Mouse (Mus musculus) right cerebral cortex, adult 18-20 months (tissue): ENCODE measurements around the gene Nrxn2.

Experiments used
- DNase-seq: peaks from one replicate; pipeline ENCODE4 v3.0.0; 2022; ENCODE audit warnings: mixed read lengths

Nrxn2 gene

DNA sequence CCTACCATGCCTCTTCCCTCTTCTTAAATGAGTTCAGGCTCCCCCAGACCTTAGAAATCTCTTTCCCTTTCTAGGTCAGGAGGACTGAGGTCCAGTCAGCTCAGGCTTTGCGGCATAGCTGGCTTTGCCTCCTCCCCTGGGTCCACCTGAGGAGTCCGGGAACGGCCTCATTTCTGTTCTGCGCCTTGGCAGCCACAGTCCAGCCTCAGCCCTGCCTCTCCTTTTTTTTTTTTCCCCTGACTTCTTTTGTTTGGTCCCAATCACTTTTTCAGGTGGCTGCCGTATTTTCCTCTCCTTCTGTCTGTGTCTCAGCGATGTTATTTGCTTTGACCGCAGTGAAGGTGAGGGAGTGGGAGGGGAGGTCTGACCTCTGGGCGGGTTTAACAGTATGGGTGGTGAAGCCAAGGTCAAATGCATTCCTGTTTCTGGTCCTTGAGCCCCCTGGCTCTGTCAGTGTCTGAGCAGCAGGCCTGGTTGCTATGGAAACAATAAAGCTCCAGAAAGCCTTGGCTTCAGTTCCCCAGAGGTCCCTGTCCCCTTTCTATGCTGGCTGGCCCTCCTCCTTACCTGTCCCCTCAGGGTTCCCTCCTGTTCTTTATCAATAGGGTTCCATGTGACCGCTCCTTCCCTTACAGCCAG lies 34.3 kb downstream of the Nrxn2 start:
- no peak for DNase-seq

DNA sequence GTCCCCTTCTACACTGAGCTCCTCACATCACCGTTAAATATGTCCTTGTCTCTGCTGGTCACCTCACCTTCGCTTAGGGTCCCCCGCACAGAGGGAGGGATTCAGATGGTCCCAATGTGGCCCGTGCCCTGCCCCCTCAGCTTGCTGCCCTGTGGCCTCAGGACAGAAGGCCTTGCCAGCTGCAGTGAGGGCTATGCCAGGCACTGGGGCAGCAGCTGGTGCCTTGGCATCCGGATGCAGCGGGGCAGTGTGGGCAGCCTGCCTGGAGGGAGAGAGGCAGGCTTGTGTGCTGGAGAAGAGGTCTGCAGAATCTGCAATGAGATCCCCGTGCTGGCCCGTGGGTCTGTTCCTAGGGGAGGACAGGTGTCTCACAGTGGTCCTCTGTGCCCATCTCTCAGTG lies 34.8 kb downstream of the Nrxn2 start:
- peak; percentile 84 for DNase-seq

DNA sequence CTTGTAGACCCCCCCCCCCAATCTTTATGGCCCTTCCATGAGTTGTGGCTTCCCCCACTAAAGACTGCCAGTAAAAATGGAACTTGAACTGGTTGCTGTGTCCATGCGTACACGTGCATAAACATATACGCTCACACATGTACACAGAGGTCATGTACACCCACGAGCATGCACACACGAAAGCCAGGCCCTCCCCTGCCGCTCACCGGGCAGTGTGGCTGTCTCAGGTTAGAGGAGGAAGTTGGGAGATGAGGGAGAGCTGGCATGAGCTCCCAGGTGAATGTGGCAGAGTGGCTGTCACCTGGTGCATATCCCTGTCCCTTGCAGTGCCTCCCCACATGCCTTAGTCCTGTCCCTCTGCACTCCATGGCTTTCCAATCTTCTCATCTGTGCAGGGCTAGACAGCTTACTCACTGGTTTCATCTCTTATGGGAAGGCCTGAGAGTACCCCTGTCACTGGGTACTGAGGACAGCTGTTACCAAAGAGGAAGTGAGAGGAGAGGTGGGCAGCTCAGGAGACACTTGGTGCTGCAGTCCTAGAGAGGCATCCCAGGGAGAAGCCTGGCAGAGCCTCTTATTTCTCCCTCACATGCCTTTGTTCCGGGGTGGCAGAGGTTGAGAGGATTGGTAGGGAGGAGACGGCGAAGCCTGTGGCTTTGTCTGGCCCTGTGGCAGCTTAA lies 35.6 kb downstream of the Nrxn2 start:
- DNase-seq, result no peak

DNA sequence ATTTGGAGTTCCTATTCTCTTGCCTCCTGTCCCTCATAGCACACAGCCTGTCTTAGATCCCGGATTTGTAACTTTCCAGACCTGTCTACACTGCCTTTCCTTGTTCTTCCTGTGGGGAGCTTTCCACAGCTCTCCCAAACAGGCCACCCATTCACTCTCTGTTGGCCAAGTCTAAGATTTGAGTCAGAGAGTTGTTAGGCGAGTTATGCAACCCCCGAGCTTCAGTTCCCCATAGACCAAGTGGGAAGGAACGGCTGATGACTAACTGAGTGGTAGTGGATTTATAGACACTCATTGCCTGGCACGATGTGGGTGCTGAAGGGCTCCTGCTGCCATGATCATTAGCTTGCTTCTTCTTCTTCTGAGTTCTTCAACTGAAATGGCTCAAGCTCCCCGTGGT lies 41.0 kb downstream of the Nrxn2 start:
- peak; percentile 82 for DNase-seq

DNA sequence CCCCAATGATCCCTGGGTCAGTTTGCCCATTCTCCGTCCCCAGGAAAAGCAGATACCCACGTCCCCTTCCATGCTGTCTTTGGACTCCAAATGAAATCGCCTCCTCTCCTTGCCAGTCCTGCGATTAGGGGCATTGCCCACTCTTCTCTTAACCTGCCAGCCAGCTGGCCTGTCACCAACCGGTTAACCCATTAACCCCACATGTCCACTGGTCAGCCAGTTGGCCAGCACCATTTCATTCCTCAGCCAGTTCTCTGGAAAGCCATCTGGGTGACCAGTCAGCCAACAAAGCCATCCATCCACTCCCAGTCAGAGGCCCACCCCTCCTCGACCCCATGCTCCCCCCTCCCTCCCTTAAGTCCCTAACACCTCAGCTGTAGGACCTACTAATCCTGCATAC lies 44.3 kb downstream of the Nrxn2 start:
- no peak for DNase-seq

DNA sequence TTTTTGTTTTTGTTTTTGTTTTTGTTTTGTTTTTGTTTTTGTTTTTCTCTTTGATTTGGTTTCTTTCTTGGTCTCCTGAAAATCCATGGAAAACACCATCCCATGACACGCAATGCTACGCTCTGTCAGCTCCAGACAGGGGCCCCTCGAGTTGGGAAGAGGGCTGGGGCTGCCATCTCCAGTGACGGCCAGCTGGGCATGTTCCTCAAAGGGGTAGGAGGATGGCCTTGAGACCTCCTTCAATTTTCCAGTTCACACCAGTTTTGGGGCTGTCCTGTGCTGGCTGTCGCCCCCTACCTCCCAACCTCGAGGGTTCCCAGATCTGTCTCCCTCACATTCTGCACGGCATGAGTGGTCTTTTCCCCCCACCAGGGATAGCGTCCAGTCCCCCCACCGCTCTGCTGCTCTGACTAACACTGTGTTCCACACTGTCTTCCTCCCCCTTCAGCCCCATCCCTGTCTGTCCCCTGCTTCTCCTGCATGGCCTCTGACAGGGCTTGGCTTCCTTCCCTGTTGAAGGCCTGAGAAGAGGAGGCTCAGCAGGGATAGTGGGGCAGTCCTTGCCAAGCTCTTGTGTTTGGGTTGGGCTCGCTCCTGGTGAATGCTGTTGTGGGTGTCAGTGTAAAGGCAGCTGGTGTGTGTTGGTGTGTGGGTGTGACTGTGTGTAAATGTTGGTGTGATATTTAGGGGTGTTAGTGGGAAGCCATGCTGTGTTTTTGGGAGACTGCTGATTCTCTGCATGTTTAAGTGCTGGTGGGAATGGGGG lies 46.0 kb downstream of the Nrxn2 start:
- DNase-seq, result peak; percentile 84

DNA sequence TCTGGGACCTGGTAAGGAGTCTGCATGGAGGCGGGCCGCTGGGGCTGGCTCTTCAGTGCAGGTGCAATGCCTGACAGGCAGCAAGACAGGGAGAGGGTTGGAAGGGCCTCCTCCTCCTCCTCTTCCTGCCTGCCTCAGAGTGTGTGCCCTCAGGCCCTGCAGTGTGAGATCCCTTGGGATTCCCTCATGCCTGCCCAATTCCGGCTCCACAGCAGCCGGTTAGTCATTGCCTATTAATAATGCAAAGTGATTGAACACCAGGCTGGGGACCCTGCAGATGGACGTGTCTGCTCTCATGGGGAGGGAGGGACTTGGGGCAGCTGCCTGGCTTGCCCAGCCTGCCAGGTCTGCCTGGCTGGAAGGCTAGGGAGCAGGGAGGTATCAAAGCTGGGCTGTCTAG lies 46.6 kb downstream of the Nrxn2 start:
- no peak for DNase-seq

DNA sequence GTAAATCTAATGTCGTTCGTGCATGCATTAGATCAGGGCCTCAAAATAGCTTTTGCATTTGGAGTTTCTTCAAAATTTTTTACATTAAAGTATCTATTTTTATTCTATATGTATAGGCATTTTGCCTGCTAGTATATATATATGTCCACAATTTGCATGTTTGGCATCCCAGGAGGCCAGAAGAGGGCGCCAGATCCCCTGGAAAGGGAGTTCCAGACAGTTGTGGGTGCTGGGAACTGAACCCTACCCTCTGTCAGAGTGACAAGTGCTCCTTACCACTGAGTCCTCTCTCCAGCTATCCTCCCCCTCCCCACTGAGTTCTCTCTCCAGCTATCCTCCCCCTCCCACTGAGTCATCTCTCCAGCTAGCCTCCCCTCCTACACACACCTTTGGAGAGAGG lies 48.4 kb downstream of the Nrxn2 start:
- no peak for DNase-seq

DNA sequence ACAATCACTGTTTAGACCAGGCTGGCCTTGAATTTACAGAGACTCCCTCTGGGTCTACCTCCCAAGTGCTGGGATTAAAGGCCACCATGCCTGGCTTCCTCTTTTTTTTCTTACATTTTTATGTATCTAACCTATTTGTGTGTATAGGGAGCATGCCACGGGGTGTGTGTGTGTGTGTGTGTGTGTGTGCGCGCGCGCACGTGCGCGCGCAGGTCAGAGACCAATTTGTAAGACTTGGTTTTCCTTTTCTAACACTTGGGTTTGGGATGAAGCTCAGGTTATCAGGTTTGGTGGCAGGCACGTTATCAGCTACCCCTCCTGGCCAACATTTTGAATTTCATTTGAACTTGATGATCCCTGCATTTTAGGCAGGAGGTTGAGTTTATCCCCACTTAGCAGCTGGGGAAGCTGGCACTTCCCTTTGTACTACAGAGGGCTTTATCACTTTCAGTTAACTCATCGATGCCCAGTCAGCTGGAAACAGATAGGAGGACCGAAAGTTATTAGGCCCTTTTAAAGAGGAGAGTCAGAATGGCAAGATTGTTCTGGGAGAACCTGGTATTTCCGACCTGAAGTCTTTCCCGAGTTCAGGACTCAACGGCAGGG lies 48.9 kb downstream of the Nrxn2 start:
- no peak for DNase-seq

DNA sequence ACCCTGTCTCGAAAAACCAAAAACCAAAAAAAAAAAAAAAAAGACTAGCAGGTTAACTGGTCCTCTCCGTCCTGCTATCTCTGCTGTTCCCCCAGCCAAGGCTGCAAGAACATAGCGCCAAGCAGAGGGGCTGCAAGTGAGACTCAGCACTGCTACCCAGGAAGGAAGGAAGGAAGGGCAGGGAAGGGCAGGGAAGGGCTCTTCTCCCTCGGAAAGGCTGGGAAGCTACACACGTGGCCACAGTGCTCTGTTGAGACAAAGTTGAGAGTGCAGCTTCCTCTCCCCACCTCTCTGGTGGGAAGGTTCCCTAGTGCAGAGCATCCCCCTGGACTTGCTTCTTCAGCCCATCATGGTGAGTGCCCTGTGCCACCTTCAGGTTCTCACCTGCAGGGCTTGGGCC lies 53.1 kb downstream of the Nrxn2 start:
- no peak for DNase-seq

DNA sequence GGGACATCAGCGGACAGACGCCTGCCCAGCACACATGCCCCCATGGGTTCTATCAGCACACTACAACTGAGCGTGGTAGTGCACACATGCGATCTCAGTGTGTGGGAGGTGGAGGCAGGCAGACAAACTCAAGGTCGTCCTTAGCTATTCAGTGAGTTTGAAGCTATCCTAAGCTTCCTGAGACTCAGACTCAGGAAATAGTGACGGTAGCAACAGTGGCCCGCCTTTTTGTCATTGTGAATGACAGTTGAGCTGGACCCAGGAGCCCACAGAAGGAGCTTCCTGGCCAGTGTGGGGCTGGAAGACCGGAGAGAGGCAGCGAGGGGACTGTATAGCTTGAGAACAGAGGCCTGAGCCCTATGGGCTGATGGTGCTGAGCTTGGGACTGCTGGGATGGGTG lies 54.3 kb downstream of the Nrxn2 start:
- DNase-seq, result no peak

DNA sequence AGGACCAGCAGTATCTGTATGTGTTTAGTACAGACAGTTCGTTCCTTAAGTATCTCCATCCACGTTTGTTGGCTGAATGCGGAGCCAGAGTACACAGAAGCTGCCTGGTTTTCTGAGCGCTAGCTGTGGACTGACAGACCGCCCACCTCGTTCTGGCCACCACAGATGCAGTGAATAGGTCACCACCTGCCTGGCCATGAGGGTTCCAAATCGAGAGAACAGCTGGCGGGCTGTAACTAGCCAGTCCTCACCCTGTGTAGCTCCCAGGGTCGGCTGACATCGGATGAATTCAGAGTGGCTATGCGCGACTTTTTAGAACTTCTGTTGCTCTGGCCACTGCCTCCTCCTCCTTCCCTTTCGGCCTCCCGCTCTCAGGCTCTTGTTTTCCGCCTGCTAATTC lies 56.2 kb downstream of the Nrxn2 start:
- DNase-seq, result no peak

DNA sequence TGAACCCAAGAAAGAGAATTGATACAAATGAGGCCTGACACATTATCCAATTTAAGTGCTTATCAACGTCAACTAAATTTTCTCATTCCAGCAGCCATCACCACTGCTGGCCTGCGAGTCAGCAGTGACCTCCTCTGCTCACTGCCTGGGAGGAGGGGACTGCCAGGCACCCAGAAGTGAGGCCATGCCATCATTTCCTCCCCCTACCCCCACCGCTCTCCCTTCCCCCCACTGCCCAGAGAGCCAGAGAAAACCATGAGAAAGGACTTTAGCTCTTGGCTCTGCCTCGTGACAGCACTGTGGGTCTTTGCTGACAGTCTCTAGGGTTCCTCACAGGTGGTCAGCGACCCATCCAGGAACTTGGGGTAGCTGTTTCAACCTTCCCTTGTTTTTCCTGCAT lies 56.6 kb downstream of the Nrxn2 start:
- DNase-seq, result no peak

DNA sequence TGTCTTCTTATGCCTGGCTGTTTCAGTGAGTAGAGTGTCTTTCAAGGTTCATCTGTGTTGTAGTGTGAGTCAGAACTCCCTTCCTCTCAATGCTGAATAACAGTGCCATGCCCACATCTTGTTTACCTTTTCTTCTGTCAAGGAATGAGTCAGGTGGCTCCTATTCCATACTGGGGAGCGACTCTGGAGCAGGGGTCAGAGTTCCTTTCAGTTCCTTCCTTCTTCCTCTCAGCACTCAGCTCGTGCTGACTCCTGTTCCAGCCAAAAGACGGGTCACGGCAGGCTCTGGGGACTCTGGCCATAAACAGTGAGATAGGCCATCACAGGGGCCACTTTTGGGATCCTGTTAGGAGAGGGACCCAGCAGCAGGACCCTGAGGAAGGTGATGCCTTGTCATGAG lies 58.5 kb downstream of the Nrxn2 start:
- no peak for DNase-seq

DNA sequence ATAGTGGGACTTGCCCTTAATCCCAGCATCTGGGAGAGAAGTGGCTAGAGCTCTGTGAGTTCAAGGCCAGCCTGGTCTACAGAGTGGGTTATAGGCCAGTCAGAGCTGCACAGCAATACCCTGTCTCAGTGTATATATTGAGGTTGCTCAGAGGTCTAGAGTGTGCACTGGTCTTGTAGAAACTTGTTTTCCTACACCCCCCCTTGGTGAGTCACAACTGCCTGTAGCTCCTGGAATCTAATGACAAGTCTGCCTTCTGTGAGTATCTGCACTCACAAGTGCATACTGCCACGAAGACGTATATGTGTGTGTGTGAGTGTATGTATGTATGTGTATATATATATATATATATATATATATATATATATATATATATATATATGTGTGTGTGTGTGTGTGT lies 60.0 kb downstream of the Nrxn2 start:
- no peak for DNase-seq

DNA sequence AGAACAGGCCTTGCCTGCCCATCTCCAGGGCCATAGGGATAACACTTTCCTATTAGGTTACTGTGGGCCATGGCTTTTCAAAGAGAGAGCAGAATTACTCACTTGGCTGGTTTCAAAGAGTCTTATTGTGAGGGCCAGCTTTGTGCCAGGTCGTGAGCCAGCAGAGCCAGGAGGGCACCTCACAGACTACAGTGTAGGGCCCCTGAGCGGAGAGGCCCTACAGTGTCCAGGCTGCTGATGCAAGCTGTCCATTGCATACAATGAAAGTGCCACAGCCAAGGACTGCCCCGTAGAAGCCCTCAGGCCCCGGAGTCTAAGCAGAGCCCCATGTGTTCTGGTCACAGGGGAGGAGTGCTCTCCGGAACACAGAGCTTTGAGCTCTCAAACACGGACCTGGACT lies 64.4 kb downstream of the Nrxn2 start:
- DNase-seq, result no peak

DNA sequence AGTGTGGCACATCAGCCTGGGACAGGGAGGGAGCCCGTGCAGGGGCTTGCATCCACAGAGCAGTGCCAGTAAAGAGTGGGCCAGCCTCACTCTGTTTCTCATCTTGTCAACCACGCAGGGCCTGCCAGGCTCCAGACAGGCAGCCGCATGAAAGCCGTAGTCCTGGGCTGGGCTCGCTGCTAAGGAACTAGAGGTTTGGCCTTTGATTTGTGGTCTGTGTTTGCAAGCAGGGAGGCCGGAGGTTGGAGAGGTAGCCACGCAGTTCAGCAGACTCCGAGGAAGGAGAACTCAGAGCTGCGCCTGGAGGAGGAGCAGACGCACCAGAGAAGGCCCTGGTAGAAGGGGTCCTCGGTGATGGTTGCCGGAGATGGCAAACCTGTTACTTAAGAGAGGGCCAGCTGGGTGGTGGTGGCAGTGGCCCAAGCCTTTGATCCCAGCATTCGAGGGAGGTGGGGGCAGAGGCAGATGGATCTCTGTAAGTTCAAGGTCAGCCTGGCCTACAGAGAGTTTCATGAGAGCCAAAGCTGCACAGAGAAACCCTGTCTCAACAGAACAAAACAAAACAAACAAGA lies 66.6 kb downstream of the Nrxn2 start:
- no peak for DNase-seq

DNA sequence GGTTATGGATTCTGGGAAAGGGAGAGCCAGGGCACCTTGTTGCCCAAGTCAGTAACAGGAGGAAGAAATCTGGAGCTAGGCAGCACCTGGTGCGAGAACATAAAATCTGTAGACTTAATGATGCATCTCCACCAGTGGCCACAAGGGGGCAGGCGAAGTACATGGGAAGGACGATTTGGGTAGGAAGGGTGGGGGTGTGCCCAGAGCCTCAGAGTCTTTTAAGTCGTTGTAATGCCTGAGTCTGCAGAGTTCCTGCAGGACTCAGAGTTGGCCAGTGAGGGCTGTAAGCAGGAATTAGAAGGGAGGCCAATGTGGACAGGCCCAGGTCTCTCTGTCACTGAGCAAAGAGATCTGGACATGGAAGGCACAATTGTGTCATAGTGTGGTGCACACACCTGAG lies 70.5 kb downstream of the Nrxn2 start:
- peak; percentile 84 for DNase-seq

DNA sequence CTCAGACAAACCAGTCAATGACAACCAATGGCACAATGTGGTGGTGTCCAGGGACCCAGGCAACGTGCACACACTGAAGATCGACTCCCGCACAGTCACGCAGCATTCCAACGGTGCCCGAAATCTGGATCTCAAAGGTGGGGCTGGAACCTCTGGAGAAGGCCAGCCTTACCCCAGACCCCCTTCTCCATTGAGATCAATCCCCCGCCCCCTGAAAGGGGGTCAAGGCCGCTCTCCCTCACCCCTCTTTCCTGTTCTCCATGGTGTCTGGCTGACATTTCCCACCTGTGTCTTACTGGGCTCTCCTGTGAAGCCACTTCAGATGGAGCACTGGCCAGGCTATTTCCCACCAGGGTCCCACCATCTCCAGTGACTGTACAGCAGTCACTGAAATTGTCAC lies 73.0 kb downstream of the Nrxn2 start:
- DNase-seq, result no peak

DNA sequence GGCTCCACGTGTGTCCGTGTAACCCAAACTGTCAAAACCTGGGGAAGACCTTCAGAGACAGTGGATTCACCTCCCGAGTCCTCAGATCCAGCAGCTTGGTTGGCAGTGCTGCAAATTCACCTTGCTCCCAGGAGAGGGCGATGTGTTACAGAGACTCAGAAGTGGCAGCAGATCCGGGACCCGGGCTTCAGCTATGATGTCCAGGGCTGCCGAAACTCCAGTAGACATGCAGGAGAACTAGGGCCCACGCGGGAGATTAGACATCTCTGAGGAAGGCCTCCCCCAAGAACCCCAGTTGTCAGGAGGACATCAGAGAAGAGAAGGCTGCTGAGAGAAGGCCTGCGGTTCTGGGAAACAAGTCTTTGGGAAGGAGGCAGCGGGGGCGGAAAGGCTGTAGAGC lies 73.6 kb downstream of the Nrxn2 start:
- DNase-seq, result peak; percentile 80

DNA sequence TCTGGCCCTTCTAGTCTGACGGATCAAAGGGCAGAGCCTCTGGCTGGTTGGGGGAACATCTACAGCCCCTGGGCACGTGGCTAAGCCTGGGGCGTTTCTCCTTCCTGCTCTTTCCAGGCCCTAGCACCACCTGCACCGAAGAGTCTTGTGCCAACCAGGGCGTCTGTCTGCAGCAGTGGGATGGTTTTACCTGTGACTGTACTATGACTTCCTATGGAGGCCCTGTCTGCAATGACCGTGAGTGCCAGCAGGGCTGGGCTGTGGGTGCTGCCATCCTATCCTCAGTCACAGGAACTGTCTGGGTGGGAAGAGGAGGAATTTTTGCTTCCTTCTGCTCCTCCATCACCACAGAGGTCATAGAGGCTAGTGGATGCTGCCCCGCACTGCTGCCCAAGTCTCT lies 74.7 kb downstream of the Nrxn2 start:
- no peak for DNase-seq

DNA sequence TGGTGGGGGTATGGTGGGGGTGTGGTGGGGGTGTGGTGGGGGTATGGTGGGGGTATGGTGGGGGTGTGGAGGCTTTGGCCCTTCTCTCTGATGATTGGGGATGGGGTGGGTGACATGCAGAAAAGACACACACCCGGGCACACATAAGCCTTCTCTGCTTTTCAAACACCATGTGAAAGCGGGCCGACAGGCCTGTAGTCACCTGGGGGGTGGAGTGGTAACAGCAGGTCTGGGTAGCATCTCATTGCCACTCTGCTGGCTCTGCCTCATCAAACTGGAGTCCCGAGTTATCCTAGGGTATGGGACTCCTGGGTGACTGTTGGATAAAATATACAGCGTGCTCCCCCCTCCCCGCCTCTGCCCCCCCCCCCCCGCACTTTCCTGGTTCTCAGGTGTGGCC lies 75.5 kb downstream of the Nrxn2 start:
- DNase-seq, result no peak

DNA sequence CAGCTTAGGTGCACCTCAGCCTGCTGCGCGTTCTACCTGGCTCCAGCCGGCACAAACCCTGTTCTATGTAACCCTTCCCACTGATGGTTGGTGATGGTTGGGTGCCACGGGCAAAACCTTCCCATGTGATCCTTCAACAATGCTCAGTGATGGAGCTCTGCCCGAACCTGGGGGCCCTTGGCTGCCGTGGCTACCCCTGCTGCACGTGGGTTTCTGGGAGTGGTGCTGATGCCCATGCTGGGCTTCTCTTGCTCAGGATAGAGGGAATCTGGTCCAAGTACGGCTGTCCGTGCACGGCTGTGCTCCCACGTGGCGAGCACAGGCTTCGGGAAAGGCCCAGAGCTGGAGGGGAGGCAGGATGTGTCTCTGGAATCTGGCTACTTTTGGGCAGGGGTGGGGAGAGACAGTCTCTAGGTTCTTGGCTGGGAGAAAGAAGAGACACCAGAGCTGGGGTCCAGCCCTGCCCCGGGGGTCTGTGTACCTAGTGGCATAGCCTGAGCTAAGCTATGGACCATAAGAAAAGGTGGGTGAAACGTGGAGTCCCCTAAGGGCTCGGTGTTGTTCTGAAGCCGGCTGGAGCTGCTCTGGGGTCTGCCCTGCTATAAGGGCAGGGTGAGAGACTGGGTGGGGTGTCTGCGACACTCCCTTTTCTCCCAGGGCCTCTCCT lies 76.1 kb downstream of the Nrxn2 start:
- DNase-seq, result no peak
